Mouse (Mus musculus) gastrocnemius, postnatal 4 days (tissue): ENCODE measurements around the gene Gnaq. TPM values are rescaled to one million over a fixed set of nuclear protein-coding genes. Genes with fewer than 3 reads are reported as not detected.
"Not testable (repeated sequence)": the region's sequence is repeated elsewhere in the genome, so short reads cannot be mapped to it uniquely, and the experiment has no call there.

Source experiments
- DNase-seq, 2 experiments: peaks; one replicate each; pipeline ENCODE4 v3.0.0; 2021 to 2022; ENCODE audit warnings: low spot score in 2 of 2, mixed read lengths in 2 of 2
- total RNA-seq, 2 experiments: library from RNA; stranded (reverse); gene quantifications; 2 replicates each; pipeline ENCODE4 v1.2.3; 2021

Gnaq gene
- total RNA-seq, 2 experiments from 2014 or later = 37.2 to 40.2 TPM

DNA sequence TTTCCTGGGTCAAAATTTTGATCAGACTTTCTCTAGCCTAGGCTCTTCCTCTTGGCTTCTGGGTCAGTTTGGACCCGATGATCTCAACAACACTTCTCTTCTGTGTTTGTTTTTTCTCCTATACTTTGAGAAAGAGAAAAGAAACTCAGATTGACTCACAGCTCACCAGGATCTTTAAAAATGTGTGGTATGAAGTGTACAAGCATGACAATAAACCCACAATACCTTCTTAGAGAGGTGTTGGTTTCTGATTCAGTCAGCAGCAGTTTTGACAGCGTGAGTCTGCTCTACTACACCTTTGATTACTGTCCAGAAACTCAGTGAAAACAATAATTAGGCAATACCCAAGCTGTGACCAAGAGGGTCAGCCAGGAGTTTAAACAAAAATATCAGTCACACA is 122.7 kb downstream of the Gnaq start:
- DNase-seq = no peak

DNA sequence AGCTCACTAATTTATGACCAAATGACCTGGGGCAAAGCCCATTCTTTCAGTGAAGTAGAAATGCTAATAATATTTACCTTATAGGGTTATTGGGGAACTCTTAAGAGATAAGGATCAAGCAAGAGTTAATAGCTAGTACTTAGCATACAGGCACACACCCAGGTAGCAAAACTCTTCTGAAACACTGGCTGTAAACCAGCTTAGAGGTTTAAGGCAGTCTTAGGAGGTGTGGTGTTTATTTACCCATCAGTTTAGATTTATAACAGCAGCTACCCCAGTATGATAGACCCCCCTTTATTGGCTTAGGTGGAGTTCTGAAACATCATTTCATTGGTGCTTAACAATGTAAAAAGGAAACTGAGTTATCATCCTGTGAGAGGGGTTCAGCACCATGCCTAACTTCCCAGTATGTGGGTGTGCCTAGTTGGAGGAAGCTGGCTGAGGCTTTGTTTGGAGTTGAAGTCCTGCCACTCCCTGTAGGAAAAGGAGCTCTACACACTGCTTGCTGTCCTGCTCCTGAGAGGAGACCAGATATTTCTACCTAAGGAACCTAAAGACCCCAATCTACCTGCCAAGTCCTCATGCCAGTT is 126.2 kb downstream of the Gnaq start:
- DNase-seq = no peak

DNA sequence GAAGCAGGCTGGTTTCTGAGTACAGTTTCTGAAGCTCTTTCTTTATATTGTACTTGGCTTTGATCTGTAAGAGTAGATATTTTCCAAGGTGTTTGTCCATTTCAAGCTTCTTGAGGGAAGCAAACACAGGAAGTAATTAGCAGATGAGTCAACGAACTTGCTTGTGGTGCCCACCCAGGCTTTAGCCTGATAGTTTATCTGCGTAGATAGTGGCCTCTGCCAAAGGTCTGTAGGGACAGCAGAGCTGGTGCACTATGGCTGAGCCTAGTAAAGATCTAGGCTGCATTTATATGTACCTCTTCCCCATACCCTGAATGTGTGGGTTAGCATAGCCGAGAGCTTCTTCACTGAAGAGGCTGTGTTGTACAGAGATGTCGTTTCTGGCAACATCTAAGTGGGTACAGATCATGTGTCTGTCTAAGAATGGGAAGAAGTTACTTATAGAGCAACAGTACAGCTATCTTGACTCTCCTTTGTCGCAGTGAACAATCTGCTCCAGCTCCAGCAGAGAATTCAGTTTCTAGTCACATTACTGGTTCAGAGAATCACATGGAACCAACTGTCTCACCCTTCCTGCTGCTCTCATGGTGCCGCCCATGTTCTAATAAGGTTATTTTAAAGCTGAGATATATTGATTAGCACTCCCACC is 127.3 kb downstream of the Gnaq start:
- DNase-seq = no peak

DNA sequence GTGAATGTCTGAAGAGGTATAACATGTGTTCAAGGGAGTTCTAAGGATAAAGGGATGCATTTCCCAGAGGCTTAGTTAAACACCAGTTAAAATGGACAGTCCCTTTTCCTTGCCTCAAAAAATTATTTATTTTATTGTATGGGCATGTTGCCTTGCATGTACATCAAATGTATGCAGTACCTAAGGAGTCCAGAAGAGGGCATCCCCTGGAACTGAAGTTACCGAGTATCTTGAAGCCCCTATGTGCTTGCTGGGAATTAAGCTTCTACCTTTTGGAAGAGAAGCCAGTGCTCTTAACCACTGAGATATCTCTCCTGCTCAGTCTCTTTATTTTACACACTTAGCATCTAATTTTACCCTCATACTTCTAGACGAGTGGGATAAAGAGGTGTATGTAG is 127.8 kb downstream of the Gnaq start:
- no peak for DNase-seq

DNA sequence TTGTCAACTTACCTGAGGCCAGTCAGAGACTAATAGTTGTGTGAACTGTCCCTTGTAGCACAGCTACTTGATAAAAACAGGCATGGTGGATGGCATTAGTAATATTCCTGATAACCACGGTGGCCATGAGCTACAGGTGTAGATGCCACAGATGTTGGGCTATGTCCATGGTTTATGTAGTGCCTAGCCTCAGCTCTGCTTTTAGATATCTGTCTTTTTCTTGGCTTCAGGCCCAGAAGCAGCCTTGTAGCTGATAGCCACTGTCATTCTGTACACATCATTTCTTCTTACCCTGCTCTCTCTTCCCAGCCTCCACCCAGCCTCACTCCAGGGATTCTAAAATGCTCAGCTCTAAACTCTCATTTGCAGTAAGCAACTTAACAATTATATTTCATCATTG is 128.3 kb downstream of the Gnaq start:
- DNase-seq = no peak

DNA sequence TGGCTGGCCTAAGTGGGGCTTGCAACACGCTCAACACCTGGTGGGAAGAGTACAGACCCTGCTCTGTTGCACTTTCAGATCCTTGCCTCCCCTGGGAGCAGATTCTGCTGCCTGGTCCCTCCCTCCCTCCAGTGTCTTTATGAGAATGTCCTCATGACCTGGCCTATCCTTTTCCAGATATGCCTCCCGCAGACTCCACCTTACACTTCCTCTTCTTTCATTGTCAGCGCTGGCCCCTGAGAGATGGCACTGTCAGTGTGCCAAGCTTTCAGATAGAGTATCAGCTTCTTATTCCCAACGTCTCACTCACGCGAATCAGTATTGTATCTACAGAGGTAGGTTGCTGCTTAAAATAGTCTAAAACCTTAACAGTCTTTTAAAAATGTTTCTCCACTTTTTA is 129.0 kb downstream of the Gnaq start:
- DNase-seq = no peak

DNA sequence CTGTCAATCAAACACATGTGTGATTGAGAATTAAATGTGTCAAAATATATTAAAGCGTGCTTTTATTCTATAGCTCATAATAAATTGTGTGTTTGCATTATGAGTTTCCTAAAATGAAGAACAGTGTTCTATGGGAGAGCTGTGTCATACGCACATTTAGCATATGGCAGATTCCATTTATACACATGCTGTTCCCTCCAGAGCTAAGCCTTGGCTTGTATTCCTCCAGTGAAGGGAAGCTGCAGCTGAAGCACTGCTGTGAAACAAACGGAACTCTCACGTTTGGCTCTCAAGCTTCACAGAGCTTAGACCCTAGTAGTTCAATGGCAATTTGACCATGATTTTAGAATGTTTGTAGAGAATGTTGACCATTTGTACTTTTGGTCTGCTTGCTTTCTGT is 129.7 kb downstream of the Gnaq start:
- no peak for DNase-seq

DNA sequence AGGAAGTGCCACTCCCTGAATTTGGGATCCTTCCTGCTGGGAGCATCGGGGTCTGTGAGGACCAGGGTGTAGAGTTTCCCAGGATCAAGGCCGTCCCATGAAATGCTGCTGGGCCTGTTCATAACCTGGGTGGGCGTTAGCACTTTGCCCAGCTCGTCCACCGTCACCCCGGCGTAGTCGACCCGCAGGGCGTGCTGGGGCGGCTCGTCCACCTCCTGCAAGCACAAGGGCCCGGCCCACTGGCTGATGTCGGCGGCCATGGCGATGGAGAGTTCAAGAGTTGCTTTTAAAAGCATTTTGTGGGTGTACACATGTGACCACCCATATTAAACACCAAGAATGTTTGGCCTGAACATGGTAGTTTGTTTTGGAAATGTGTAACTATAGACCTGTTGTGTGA is 134.7 kb downstream of the Gnaq start:
- DNase-seq = not testable (repeated sequence)

DNA sequence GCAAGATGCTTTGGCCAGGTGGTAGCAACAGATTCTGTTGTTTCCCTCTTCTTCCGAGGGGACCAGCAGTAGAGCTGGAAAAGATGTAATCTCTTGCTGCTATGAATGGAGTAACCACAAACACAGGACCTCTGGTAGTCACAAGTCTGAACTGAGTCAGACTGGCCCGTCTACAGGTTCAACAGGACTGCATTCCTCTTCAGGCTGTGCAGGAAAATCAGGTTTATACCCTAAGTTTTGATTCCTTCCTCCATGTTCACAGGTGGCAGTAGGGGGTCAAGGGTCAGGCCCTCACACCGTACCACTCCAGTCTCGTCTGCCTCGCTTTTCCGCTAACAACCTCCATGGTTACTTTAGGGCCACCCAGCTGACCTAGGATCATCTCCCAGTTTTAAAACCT is 137.6 kb downstream of the Gnaq start:
- no peak for DNase-seq

DNA sequence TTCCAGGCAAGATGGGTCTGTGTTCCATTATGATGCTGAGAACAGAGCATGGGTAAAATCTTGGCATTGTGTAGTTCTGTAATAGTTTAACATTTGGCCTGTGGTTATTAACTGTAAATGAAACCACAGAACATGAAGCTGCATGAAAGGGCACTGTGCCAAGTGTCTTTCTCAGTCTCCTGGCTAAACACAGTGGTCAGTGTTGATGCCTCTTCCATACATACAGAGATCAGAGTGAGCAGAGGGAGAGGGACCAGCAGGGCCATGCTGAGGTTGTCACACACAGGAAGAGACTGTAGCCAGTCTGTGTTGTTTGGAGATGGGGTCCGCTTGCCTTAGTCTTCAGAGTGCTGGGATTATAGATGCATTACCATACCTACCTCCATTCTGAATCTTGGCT is 138.4 kb downstream of the Gnaq start:
- DNase-seq = no peak

DNA sequence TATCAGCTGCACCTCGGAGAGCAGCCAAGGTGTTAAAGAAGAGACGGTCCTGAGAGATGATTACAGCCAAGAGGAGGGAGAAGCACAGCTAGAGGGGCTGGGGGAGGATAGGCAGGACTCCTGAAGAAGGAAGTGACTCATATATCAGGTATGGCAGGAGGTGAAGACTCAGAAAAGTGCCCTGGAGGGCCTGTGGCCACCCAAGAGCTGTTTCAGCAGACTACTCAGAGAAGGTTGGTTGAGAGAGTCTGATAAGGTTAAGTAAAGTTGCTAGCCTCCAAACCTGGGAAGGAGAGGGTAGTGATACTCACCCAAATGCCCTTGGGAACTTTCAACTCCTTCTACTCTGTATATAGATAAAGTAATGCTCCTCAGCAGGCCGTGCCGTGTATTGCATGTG is 140.4 kb downstream of the Gnaq start:
- no peak for DNase-seq

DNA sequence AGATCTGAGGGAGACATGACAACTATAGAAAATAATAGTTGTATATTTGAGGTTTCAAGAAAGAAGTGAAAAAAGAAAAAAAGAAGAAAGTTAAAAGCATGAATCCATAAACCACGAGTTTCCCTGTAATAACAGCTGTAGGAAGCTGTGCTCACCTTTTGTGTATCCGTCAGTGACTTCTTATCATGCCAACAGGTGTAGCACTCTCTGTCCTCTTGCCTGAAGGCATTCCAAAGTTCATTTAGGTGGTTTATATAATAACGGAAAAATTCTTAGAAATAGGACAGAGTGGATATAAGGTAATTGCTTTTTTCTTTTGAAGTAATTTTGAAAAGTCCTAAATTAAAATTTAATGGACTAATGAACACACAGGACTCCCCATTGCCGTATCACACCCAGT is 147.6 kb downstream of the Gnaq start:
- no peak for DNase-seq

DNA sequence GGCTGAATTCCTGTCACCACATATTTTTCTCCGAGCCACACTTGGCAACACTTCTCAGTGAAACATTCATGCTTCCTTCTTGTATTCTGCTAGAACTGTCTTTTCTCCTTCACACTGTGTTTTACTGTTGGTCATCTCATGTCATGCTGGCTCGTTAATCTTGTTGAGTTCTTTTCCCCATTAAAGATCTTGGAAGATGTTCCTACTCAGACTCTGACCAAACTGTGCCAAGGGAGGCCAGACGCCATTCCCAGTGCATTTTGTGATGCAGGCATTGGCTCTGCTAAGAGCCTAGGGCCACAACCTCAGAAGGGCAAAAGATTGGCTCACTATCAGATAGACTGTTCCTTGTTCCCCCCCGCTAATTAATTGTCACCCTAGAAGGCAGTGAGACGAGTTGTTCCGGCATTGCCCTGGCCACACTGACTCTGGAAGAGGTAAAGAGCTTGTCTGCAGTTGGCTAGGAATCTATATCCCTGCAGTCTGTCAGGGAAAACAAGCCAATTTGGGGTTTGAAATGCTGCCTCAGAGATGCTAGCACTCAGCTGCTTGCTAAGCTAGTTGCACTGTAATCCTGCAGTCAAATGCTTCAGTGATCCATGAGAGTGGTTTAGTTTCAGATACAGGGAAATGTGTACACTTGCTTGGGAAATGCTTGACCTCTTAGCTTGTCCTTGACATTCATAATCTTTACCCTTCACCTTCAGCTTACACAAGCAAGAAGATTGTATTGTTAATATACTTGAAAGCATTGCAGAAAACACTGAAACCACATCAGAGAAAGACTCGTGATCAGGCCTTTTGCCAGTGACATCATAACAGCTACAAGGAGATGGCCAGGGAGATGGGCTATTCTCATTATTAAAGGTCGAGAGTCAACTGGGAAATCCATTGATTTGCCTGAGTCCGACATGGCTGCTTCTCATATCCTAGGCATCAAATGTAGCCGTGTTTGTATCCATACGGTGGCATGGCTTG is 152.7 kb downstream of the Gnaq start:
- no peak for DNase-seq

DNA sequence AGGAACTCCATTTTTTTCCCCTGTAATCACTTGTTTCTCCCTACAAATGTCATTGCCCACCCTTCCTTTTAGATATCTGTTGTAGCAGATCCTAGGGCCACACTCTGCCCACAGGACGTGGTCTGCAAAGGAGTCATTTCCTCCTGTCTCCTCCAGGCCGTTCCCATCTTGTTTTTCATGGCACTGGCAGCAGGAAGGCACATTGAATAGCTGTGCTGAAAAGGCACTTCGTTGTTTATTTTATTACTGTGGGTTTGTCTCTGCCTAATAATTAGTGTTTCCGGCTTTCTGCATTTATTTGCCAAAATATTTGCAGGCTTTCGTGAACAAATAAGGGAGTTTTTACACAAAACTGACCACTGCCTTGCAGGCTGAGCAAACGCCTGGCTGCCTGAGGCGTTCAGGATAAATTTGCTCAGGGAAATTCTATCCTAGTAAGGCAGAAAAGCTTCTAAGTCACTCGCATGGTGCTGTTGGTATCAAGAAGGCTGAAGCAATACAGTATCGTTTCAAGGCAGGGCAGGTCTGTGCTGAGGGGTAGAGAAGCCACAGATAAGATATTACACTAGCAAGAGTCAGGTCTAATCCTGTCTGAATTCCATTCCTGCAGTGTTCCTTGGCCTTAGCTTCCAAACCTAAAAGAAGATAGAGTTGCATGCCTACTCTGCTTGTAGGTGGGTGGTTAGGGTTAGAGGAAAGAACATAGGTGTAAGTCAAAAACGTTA is 154.0 kb downstream of the Gnaq start:
- DNase-seq = no peak

DNA sequence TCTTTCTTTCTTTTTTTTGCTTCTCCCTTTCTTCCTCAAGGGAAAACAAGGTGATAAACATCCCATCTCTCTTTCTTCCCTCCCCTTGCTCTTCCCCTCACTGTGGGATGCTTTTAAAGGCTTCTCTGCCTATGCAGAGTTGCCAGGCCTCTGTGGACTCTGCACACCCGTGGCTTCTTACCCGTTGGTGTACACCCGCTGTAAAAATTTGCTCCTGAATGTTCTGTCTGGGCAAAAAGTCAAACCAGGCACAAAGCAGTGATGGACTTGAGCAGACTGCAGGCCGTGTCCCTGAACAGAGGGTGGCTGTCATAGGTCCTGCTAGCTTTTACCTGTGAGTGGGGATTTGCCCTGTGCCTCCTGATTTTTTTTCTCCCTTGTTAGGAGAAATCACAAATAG is 154.7 kb downstream of the Gnaq start:
- DNase-seq = no peak

DNA sequence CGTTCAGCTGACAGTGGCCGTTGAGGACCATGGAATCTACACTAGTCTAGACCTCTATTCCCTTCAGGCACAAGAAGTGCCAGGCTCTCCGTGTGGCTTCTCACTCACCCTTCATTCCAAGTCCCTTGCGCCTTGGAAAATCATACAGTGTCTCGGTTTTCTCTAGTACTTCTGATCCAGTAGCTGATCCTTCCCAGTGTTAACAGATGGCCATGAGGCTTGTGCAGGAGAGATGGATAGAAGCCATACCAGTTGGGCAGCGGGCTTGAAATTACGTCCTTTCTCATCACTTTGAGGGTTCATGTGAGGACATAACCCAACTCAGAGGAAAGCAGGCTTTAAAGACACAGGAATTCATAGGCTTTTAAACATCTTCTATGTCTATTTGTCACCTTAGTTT is 155.3 kb downstream of the Gnaq start:
- no peak for DNase-seq

DNA sequence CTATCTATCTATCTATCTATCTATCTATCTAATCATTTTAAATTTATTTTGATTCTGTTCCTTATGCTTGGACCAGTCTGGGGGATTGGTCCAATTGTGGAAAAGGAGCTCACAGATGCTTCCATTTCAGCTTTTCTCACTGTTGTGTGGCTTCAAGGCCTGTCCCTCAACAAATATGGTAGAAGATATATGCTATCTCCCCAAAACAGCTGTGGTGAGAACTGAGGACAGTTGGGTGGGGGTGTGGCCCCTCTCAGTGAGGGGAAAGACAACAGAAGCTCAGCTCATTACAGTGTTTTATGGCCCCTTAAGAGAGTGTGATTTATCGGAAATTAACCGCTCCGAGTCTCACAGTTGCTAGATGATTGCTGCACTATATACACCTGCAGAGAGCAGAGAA is 158.5 kb downstream of the Gnaq start:
- no peak for DNase-seq

DNA sequence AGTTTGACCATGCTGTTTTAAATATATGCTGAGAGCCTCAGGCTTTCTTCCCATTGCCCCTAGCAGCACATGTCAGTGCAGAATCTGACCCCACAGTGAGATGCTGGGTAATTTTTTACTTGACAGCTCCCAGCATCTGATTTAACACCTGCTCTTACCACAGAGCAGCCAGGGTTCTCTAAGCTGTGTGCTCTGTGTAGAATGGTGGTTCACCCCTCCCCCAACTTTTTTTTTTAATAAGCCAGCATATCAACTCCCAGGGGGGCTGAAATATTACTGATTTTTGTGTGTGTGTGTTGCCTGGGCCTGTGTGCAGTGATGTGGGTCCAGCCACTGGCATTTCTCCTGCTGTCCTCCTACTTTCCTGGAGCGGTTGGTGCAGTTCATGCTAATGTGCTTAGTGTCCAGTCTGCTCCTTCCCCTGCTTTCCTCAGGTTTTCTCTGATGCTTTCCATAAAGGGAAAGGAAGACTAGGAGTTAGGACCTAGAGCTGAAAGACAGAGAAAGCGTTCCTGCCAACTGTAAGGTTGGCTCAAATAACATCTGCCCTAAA is 159.5 kb downstream of the Gnaq start:
- DNase-seq = no peak

DNA sequence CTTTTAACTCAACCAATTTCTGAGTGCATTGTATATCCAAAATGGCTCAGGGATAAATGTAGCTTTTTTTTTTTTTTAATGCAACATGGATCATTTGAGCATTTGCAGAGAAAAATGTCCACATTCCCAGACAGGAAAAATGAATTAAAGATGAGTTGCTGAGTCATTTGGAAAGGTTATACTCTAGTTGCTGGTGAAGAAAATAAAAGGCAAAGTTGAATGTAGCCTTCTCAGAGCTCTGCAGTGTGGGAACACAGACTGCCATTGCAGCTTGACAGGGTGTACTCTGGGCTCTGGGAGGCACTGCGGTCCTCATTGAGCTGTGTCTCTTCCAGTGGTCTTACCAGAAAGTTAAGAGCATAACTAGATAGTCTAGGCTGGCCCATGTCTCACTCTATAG is 160.3 kb downstream of the Gnaq start:
- DNase-seq = no peak

DNA sequence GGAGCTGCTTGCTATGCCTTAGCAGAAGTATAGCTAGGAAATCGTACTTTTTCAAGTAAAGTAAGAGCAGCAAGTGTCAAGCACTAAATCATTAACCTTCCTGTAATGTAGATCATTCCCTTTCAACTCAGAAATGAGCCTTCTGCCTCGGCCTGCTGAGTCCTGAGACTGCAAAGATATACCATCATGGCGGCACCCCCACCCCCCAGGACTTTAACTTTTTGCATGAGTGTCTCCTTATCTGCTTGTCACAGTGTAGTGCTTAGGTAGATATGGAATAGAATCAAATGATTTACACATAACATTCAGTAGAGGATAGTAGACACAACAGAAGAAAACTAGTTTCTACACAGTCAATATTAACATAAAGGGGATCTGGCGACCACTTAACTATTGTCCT is 167.8 kb downstream of the Gnaq start:
- DNase-seq = no peak

DNA sequence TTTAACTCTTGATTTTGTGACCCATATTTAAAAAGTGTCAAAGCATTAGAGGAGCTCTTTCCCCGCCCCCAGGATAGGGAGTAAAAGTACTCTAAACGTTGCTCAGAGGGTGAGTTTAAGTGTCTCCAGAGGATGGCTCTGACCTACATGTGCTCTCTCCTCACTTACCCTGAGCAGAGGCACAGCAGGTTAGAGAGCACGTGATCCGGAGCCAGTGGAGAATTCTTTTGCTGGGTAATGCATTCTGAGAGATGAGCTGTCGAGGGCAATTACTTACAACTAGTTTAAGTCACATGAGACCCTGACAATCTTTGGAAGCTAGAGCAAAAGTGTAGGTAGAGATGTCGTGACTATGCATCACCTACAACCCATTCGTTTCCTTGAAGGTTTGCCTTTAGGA is 168.7 kb downstream of the Gnaq start:
- no peak for DNase-seq
